Mouse (Mus musculus): ENCODE data around the gene Med29.

DNA sequence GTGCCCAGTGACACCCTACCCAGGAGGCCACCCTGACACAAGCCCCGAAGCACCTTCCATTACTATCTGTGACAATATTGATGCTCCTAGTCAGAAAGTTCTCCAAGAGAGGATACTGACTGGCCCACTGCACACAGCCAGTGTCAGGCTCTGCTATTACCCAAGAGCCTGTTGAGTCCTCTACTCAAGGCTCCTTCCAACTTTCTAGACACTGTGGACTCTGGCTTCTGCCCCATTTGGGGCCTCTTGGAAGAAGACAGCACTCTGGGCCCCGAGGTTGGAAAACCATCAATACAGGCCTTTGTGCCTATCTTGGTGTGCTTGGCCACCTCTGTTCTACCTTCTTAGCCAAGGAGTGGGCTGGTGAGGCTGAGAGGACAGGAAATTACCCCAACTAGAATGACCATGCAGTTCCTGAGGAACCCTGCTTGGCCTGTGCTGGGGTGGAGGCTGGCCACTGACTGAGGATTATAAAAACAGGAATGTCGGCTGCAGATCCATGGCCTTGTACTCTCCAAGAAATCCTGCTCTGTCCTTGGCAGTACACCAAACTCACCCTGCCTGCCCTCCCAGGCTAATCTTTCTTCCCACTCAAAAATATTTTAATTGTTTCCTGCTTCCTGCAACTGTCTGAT lies 18.4 kb upstream of the Med29 start:
- TF ChIP-seq CTCF (IDR thresholded peaks at IDR 0.05; ENCODE audit: low read depth, low read length) (no peak), GATA1 (IDR thresholded peaks at IDR 0.05; ENCODE audit: borderline replicate concordance, low read length) (no peak)

All from G1E (cell line).